Mouse (Mus musculus) stomach, postnatal 0 days (tissue): Measurements from ENCODE around the gene Gm10959. TPM values are rescaled to one million over a fixed set of nuclear protein-coding genes. Genes with fewer than 3 reads are reported as not detected.
A peak's percentile ranks its signal among the peaks of the same experiment; 100 is the strongest.
"Not testable (repeated sequence)": the region's sequence is repeated elsewhere in the genome, so short reads cannot be mapped to it uniquely, and the experiment has no call there.

Experiments used
- ATAC-seq: fragments of 200-750 bp; cut with Nextera tagmentation; 2 replicates; pipeline ENCODE4 v1.8.0; 2017; ENCODE audit not compliant: low FRiP score, low TSS enrichment
- DNase-seq: peaks from one replicate; pipeline ENCODE4 v3.0.0-alpha.2; 2016; ENCODE audit warnings: low spot score
- H3K27ac ChIP-seq: fragments of 300-500 bp; sonication (generic); replicated peaks from 2 replicates; pipeline ENCODE4 v1.5.1; 2014; ENCODE audit warnings: mild to moderate bottlenecking, control low read depth
- H3K27me3 ChIP-seq: fragments of 300-500 bp; sonication (generic); 2 replicates; pipeline ENCODE4 v1.6.1; 2014; ENCODE audit warnings: low read length; ENCODE audit not compliant: control insufficient read depth, insufficient read depth
- H3K36me3 ChIP-seq: fragments of 300-500 bp; sonication (generic); 2 replicates; pipeline ENCODE4 v1.6.1; 2014; ENCODE audit warnings: low read length, mixed read lengths; ENCODE audit not compliant: control insufficient read depth, insufficient read depth
- H3K4me1 ChIP-seq: fragments of 300-500 bp; sonication (generic); replicated peaks from 2 replicates; pipeline ENCODE4 v1.6.1; 2014; ENCODE audit warnings: antibody characterized with exemption; ENCODE audit not compliant: control insufficient read depth, insufficient read depth
- H3K4me2 ChIP-seq: fragments of 300-500 bp; sonication (generic); replicated peaks from 2 replicates; pipeline ENCODE4 v1.6.1; 2014; ENCODE audit warnings: low read depth, mild to moderate bottlenecking, control low read depth, moderate library complexity
- H3K4me3 ChIP-seq: fragments of 300-500 bp; sonication (generic); 2 replicates; pipeline ENCODE4 v1.5.1; 2014; ENCODE audit warnings: low read depth, low read length, control low read depth
- H3K9ac ChIP-seq: fragments of 300-500 bp; sonication (generic); 2 replicates; pipeline ENCODE4 v1.6.1; 2014; ENCODE audit warnings: mild to moderate bottlenecking, low read length, control low read depth, mixed read lengths
- H3K9me3 ChIP-seq: fragments of 300-500 bp; sonication (generic); 2 replicates; pipeline ENCODE4 v1.6.1; 2016; ENCODE audit warnings: low read length; ENCODE audit not compliant: control insufficient read depth
- CTCF ChIP-seq: IDR thresholded peaks from 2 replicates; pipeline ENCODE4 v1.5.1; 2016; ENCODE audit warnings: antibody characterized with exemption, low read depth, mild to moderate bottlenecking, moderate library complexity
- EP300 ChIP-seq: optimal IDR thresholded peaks from 2 replicates; pipeline ENCODE3; 2016; ENCODE audit warnings: antibody characterized with exemption
- WGBS: fragments of 180-500 bp; shearing (Covaris S2); extraction: QIAGEN DNeasy Blood & Tissue Kit; methylation state at CpG from one replicate; pipeline ENCODE4 v1.1.7; 2014; 5-methylcytosine and 5-hydroxymethylcytosine counted together
- polyA plus RNA-seq: library from polyadenylated mRNA; unstranded; fragments of >200 nt; fragmentation: Nextera tagmentation; extraction: Ambion mirVana; gene quantifications from 2 replicates; pipeline ENCODE4 v1.2.1, GENCODE M21; 2015

The Gm10959 gene
- polyA plus RNA-seq = not detected in 2 replicates

GRCm38 (mm10) chr3:122919260-122919659 lies at the start of gene Gm10959:
Gene Gm10959, minus strand, starts transcription at chr3:122919360.
- H3K4me3 ChIP-seq = no peak within 1 kb of the TSS
- DNase-seq = no peak

DNA sequence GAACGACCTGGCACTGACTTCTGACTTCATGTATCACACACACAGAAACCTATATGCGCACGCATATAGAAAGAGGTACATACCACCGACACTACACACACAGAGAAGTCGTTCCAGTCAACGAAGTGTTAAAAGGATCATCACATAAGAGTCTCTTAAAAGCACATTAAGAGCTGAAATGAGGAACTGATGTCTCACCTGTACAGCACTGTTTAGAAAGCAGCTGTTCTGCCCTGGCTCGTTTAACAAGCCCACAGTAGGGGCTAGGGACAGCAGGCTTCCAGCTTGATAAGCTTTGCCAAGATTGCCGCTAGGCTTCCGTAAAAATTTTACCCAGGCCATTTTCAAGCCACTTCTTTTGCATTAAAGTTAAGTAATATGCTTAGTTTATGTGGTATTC lies 49.2 kb upstream of the Gm10959 start:
- Histone ChIP-seq H3K9ac (no peak overlapping the region), H3K9me3 (no peaks in the 10 kb centered on the region), H3K4me1 (no peaks in the 10 kb centered on the region), H3K27ac (no peak overlapping the region), H3K4me3 (no peak overlapping the region), H3K36me3 (peaks cover 8% of the 10 kb centered on the region), H3K27me3 (no peaks in the 10 kb centered on the region), H3K4me2 (no peak overlapping the region)
- ATAC-seq = no peak
- TF ChIP-seq EP300 (no peak), CTCF (no peak)
- WGBS = 87% methylated on average over 9 of the region's 9 CpGs
- no peak for DNase-seq

More at GRCm38 (mm10) chr3:122919260-122919659, at the start of gene Gm10959:
- TF ChIP-seq EP300 = no peak
- no peak for TF ChIP-seq CTCF
- H3K4me2 ChIP-seq = no peak within 1 kb of the TSS
- H3K9ac ChIP-seq = no peak within 1 kb of the TSS
- no peaks in the 10 kb centered on the region for H3K9me3 ChIP-seq
- WGBS = 79% methylated on average over 8 of the region's 8 CpGs
- no peak for ATAC-seq
- H3K36me3 ChIP-seq = no peaks in the 10 kb centered on the region
- H3K4me1 ChIP-seq = no peaks in the 10 kb centered on the region
- peak within 1 kb of the TSS; percentile 86 for H3K27ac ChIP-seq
- no peaks in the 10 kb centered on the region for H3K27me3 ChIP-seq

DNA sequence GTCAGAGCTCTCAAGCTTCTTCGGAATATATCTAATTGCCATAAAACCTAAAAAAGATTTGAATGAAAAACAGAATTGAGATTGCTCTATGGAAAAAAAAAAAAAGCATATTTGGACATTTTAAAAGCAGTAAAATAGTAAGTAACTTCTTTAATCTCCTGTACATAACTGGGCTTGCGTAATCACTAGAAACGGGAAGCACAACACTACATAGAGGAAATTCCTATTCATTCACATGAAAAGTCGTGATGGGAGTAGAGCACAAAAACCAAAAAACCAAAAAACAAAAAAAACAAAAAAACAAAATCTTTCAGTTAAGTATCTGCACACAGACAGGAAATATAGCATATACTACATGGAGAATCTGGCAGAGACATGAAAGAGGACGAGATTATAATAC lies 45.1 kb upstream of the Gm10959 start:
- no peak for ATAC-seq
- H3K4me1 ChIP-seq = no peaks in the 10 kb centered on the region

DNA sequence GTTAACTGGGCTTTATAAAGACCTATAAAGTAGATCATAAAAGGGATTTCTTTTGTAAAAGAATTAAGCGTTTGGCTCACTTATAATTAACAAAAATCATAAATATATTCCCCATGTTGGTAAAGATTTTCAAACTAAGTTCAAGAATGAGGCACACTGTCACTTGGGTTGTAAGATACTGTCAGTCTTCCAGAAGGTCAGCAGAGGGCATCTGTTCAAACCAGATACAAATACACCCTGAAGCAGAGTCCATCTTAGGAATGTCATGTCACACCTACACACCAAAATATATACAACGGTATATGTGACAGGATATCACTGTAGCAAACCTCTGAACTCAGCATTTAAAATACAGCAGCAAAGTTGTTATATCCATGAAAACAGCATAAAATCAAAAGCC lies 31.0 kb upstream of the Gm10959 start:
- H3K27ac ChIP-seq = no peak overlapping the region
- no peaks in the 10 kb centered on the region for H3K4me1 ChIP-seq
- ATAC-seq (no peak), DNase-seq (no peak)
- no peak overlapping the region for H3K4me3 ChIP-seq
- H3K9me3 ChIP-seq = no peaks in the 10 kb centered on the region
- no peak overlapping the region for H3K4me2 ChIP-seq
- TF ChIP-seq EP300 = no peak
- TF ChIP-seq CTCF = peak; percentile 19; the same call in 1 of the 2 replicates
- no peak overlapping the region for H3K9ac ChIP-seq
- 86% methylated on average over 2 of the region's 2 CpGs for WGBS
- peaks cover 8% of the 10 kb centered on the region for H3K36me3 ChIP-seq
- no peaks in the 10 kb centered on the region for H3K27me3 ChIP-seq

More for the DNA sequence above, 45.1 kb upstream of the Gm10959 start:
- Histone ChIP-seq H3K27me3 (no peaks in the 10 kb centered on the region), H3K4me2 (no peak overlapping the region), H3K36me3 (peaks cover 10% of the 10 kb centered on the region), H3K9ac (no peak overlapping the region), H3K27ac (no peak overlapping the region), H3K4me3 (no peak overlapping the region), H3K9me3 (no peaks in the 10 kb centered on the region)
- WGBS = 72% methylated on average over 5 of the region's 5 CpGs
- no peak for DNase-seq
- TF ChIP-seq EP300 (no peak), CTCF (no peak)

DNA sequence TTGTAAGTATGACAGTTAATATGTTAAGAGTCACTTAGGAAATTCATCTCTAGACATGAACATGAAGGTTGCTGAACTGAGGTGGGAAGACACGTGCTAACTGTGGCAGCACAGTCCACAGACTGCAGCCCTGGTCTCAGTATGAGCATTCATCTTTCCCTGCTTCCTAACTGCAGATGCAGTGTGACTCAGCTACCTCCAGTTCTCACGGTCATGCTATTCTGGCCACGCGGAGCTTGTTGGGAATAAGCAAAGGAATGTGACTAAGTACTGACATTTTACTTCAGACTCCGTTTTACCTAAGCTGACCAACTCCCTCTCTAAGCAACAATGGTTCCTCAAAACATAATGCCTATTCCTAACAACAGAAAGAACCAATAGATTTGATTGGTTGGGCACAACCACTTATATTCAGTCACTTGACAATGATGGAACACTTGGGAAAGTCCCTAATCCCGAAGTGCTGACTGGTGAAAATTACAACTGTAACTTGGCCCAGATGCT lies 24.3 kb upstream of the Gm10959 start:
- no peak overlapping the region for H3K27ac ChIP-seq
- 61% methylated on average over 6 of the region's 6 CpGs for WGBS
- no peak for TF ChIP-seq EP300
- no peak for TF ChIP-seq CTCF
- no peak overlapping the region for H3K9ac ChIP-seq
- H3K9me3 ChIP-seq = no peaks in the 10 kb centered on the region
- H3K27me3 ChIP-seq = no peaks in the 10 kb centered on the region
- no peak overlapping the region for H3K4me3 ChIP-seq
- no peaks in the 10 kb centered on the region; the same call in 1 of the 2 replicates for H3K36me3 ChIP-seq
- DNase-seq (no peak), ATAC-seq (no peak)
- no peaks in the 10 kb centered on the region for H3K4me1 ChIP-seq
- H3K4me2 ChIP-seq = no peak overlapping the region

- Histone ChIP-seq H3K27ac (no peak overlapping the region), H3K9me3 (no peaks in the 10 kb centered on the region), H3K36me3 (peaks cover 3% of the 10 kb centered on the region; the same call in 1 of the 2 replicates), H3K4me1 (no peaks in the 10 kb centered on the region), H3K9ac (no peak overlapping the region), H3K4me2 (no peak overlapping the region), H3K27me3 (no peaks in the 10 kb centered on the region), H3K4me3 (no peak overlapping the region)
- ATAC-seq = no peak
- WGBS = 77% methylated on average over 2 of the region's 2 CpGs
- TF ChIP-seq CTCF (peak; percentile 75), EP300 (no peak)
- DNase-seq = peak; percentile 43
Measured at GRCm38 (mm10) chr3:122939215-122939614, 20.1 kb upstream of the Gm10959 start.

- not testable (repeated sequence) for H3K9ac ChIP-seq, H3K9me3 ChIP-seq, H3K4me2 ChIP-seq, H3K36me3 ChIP-seq, H3K27me3 ChIP-seq, H3K27ac ChIP-seq, DNase-seq, H3K4me1 ChIP-seq, ATAC-seq, H3K4me3 ChIP-seq
- 67% methylated on average over 13 of the region's 13 CpGs for WGBS
Measured at GRCm38 (mm10) chr3:122937176-122937575, 18.0 kb upstream of the Gm10959 start.
